Mouse (Mus musculus) erythroblast, embryonic 14.5 days (primary cell): ENCODE measurements around the gene Fbxw8.

Experiments used
- GATA1 ChIP-seq: IDR thresholded peaks from 2 replicates; pipeline ENCODE4 v1.6.1; 2012; ENCODE audit warnings: low read length, inconsistent platforms, mixed read lengths
- TAL1 ChIP-seq: IDR thresholded peaks from 3 replicates; pipeline ENCODE4 v1.6.1; 2012; ENCODE audit warnings: low read length, inconsistent platforms, mixed read lengths

- TF ChIP-seq GATA1 (no peak), TAL1 (no peak)
These were observed 32.2 kb downstream of the Fbxw8 start for GRCm38 (mm10) chr5:118123096-118123495.
